Mouse (Mus musculus) stomach, embryonic 16.5 days (tissue): ENCODE measurements around the gene Nckap1. TPM values are rescaled to one million over a fixed set of nuclear protein-coding genes. Genes with fewer than 3 reads are reported as not detected.

Experiments used
- ATAC-seq: fragments of 200-750 bp; cut with Nextera tagmentation; 2 replicates; pipeline ENCODE4 v1.8.0; 2017; ENCODE audit warnings: moderate number of reproducible peaks, moderate TSS enrichment; ENCODE audit not compliant: insufficient read depth, low FRiP score
- H3K27ac ChIP-seq: fragments of 300-500 bp; sonication (generic); 2 replicates; pipeline ENCODE4 v1.5.1; 2014; ENCODE audit warnings: low read length
- H3K27me3 ChIP-seq: fragments of 300-500 bp; sonication (generic); 2 replicates; pipeline ENCODE4 v1.6.1; 2014; ENCODE audit warnings: low read length, control low read depth, mixed read lengths; ENCODE audit not compliant: control insufficient read depth, insufficient read depth
- H3K36me3 ChIP-seq: fragments of 300-500 bp; sonication (generic); 2 replicates; pipeline ENCODE4 v1.6.1; 2014; ENCODE audit warnings: low read length; ENCODE audit not compliant: control insufficient read depth, insufficient read depth
- H3K4me1 ChIP-seq: fragments of 300-500 bp; sonication (generic); 2 replicates; pipeline ENCODE4 v1.6.1; 2014; ENCODE audit warnings: low read length, control low read depth, mixed read lengths; ENCODE audit not compliant: control insufficient read depth, insufficient read depth
- H3K4me2 ChIP-seq: fragments of 300-500 bp; sonication (generic); 2 replicates; pipeline ENCODE4 v1.6.1; 2014; ENCODE audit warnings: low read depth, low read length, mixed read lengths
- H3K4me3 ChIP-seq: fragments of 300-500 bp; sonication (generic); replicated peaks from 2 replicates; pipeline ENCODE4 v1.5.1; 2014; ENCODE audit warnings: mild to moderate bottlenecking, low read length
- H3K9ac ChIP-seq: fragments of 300-500 bp; sonication (generic); 2 replicates; pipeline ENCODE4 v1.6.1; 2014; ENCODE audit warnings: low read length
- H3K9me3 ChIP-seq: fragments of 300-500 bp; sonication (generic); replicated peaks from 2 replicates; pipeline ENCODE4 v1.6.1; 2016; ENCODE audit warnings: low read length, control low read depth; ENCODE audit not compliant: control insufficient read depth
- WGBS: fragments of 180-500 bp; shearing (Covaris S2); extraction: QIAGEN DNeasy Blood & Tissue Kit; methylation state at CpG from one replicate; pipeline ENCODE4 v1.1.7; 2014; 5-methylcytosine and 5-hydroxymethylcytosine counted together
- polyA plus RNA-seq: library from polyadenylated mRNA; unstranded; fragments of >200 nt; fragmentation: Nextera tagmentation; extraction: Ambion mirVana; gene quantifications from 2 replicates; pipeline ENCODE4 v1.2.1, GENCODE M21; 2015

The Nckap1 gene
- polyA plus RNA-seq, result 43.8 and 43.9 TPM in 2 replicates

GRCm38 (mm10) chr2:80581043-80581711 is at the start of gene Nckap1:
Gene Nckap1, minus strand, starts transcription at chr2:80581380.
- peaks cover 13% of the 10 kb centered on the region for H3K4me1 ChIP-seq
- H3K4me2 ChIP-seq, result peak within 1 kb of the TSS; percentile 72
- no peaks in the 10 kb centered on the region for H3K9me3 ChIP-seq
- WGBS, result under 1% methylated on average over 85 of the region's 88 CpGs
- ATAC-seq, result peak; percentile 95
- H3K27me3 ChIP-seq, result no peaks in the 10 kb centered on the region
- H3K27ac ChIP-seq, result peak within 1 kb of the TSS; percentile 99
- H3K36me3 ChIP-seq, result no peaks in the 10 kb centered on the region
- H3K9ac ChIP-seq, result peak within 1 kb of the TSS; percentile 94
- peak within 1 kb of the TSS; percentile 68 for H3K4me3 ChIP-seq

DNA sequence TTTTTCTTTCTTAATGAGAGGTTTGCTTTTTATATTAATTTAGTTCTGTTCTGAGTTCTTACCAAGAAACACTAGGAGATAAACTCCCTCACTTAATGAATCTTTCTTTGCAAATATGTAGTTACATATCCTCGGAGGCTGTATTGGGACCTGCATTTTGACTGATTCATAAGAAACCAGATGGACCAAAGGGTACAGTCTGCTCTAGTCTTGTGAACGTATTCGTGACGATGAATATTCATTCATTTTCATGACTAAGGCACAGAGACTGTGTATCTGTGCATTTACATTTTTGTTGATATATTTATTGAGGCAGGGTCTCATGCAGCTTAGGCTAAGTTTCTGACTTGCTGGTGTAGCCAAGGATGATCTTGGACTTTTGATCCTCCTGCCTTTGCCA is 43.3 kb upstream of the Nckap1 start:
- no peak for ATAC-seq
- no peaks in the 10 kb centered on the region for H3K9me3 ChIP-seq
- H3K4me3 ChIP-seq, result no peak overlapping the region
- H3K27ac ChIP-seq, result no peak overlapping the region
- H3K9ac ChIP-seq, result no peak overlapping the region
- peaks cover 14% of the 10 kb centered on the region for H3K36me3 ChIP-seq
- 92% methylated on average over 4 of the region's 4 CpGs for WGBS
- H3K27me3 ChIP-seq, result no peaks in the 10 kb centered on the region
- H3K4me1 ChIP-seq, result no peaks in the 10 kb centered on the region
- H3K4me2 ChIP-seq, result no peak overlapping the region

DNA sequence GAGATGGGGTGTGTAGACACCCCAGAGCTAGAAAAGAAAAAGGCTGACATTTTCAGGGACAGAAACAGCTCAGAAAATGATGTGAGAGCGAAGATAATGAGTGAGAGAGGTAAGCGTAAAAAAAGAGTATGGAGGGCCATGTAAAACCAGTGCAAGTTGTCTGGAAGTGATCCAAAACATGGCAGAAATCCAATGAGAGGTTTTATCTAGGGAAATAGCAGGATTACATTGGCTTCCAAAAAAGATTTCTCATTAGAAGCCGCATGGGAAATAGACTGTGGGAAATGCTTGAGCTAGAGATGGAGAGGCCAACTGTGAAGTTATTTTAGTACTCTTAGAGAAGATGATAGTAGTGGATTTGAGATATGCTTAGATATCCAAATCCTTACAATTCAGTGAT is 40.7 kb upstream of the Nckap1 start:
- 81% methylated on average over 3 of the region's 3 CpGs for WGBS
- no peak for ATAC-seq

DNA sequence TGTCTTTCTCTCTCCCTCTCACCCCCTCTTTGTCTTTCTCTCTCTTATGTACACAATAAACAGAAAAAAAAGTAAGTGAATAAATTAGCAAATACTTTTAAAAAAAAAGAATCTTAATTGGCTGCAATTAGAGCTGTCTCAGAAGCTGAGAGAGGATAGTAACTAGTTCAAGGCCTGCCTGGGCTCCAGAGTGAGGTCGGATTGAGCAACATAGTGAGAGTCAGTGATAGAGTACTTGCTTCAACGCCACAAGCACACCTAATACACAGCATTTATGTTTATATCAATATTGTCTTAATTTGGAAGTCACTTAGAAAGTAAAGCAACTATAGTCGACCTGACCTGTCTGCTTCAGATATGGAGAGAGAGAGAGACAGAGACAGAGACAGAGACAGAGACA is 37.8 kb upstream of the Nckap1 start:
- no peak overlapping the region for H3K9ac ChIP-seq
- no peak overlapping the region for H3K27ac ChIP-seq
- no peaks in the 10 kb centered on the region for H3K27me3 ChIP-seq
- H3K4me2 ChIP-seq, result no peak overlapping the region
- 0 out of 2 replicates have a peak, but pooled peaks cover 3% of the 10 kb centered on the region for H3K4me1 ChIP-seq
- no peaks in the 10 kb centered on the region for H3K9me3 ChIP-seq
- ATAC-seq, result no peak
- no peaks in the 10 kb centered on the region for H3K36me3 ChIP-seq
- WGBS, result 83% methylated on average over 3 of the region's 3 CpGs
- H3K4me3 ChIP-seq, result no peak overlapping the region

More for the DNA sequence above, 40.7 kb upstream of the Nckap1 start:
- Histone ChIP-seq H3K36me3 (peaks cover 8% of the 10 kb centered on the region; the same call in 1 of the 2 replicates), H3K27me3 (no peaks in the 10 kb centered on the region), H3K4me2 (no peak overlapping the region), H3K4me1 (0 out of 2 replicates have a peak, but pooled peaks cover 3% of the 10 kb centered on the region), H3K9ac (no peak overlapping the region), H3K4me3 (no peak overlapping the region), H3K9me3 (no peaks in the 10 kb centered on the region), H3K27ac (no peak overlapping the region)

DNA sequence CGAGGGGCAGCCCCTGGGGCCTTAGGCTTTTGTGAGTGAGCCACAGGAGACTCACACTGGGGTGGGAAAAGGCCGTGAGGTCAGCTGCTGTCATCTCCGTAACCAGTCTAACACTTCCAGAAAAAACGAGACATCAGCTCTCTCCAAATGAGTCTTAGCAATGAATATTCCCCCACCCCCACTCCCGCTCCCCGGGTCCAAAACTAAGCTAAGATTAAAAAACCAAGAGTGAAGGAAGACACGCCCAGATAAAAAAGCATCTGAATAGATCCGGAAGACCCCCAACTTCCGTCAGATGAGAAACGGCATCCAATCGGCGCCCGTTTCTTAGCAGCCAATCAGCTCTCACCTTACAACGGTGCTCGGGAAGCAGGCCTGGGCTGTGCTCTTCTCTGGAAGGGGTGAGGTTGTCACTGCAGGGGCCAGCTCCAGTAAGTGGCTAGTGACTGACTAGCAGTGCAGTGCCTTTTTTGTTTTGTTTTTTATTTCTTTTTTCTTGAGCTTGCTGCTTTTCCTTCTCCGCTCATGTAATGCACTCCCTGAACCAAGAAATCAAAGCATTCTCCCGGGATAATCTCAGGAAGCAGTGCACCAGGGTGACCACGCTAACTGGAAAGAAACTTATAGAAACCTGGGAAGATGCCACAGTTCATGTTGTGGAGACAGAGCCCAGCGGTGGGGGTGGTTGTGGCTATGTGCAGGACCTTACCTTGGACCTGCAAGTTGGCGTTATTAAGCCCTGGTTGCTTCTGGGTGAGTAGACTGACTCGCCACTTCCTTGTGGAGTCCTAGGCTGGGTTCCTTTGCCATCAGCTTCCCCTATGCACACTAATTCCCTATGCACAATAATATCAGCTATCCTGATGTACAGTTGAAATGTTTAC is 35.9 kb upstream of the Nckap1 start, which contains the start of the genes Dusp19 and Nup35:
Gene Dusp19, plus strand, starts transcription at position 192 of the 884 bp plus-strand sequence.
Gene Nup35, plus strand, starts transcription at position 383 of the 884 bp plus-strand sequence.
- peak within 1 kb of the TSS; percentile 61 for H3K4me3 ChIP-seq
- no peaks in the 10 kb centered on the region for H3K9me3 ChIP-seq
- H3K4me1 ChIP-seq, result 0 out of 2 replicates have a peak, but pooled peaks cover 3% of the 10 kb centered on the region
- H3K27me3 ChIP-seq, result no peaks in the 10 kb centered on the region
- no peaks in the 10 kb centered on the region for H3K36me3 ChIP-seq
- peak within 1 kb of the TSS; percentile 71 for H3K27ac ChIP-seq
- H3K9ac ChIP-seq, result peak within 1 kb of the TSS; percentile 77
- ATAC-seq, result peak; percentile 99
- WGBS, result under 1% methylated on average over 21 of the region's 21 CpGs
- peak within 1 kb of the TSS; percentile 76 for H3K4me2 ChIP-seq

DNA sequence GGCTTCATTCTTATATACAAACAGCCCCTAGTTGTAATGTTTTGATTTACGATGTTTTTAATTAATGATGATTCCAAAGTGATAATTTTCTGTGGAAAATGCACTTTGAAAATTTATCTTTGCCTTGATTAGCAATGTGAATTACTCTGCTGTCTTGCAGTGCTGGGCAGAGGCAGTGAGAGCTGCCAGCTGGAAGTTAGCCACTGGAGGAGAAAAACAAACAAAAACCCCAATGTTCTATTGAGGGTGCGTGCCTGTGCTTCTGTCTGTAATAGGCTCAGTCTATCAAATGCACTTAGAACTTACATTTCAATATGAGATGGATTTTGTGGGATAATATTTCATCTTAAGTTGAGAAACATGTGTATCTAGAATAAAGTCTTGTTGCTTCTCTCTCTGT is 31.6 kb upstream of the Nckap1 start:
- WGBS, result 49% methylated on average over 2 of the region's 2 CpGs
- no peak for ATAC-seq
- Histone ChIP-seq H3K4me1 (0 out of 2 replicates have a peak, but pooled peaks cover under 1% of the 10 kb centered on the region), H3K4me2 (no peak overlapping the region), H3K9ac (no peak overlapping the region), H3K36me3 (no peaks in the 10 kb centered on the region), H3K27ac (no peak overlapping the region), H3K4me3 (no peak overlapping the region), H3K9me3 (no peaks in the 10 kb centered on the region), H3K27me3 (no peaks in the 10 kb centered on the region)

DNA sequence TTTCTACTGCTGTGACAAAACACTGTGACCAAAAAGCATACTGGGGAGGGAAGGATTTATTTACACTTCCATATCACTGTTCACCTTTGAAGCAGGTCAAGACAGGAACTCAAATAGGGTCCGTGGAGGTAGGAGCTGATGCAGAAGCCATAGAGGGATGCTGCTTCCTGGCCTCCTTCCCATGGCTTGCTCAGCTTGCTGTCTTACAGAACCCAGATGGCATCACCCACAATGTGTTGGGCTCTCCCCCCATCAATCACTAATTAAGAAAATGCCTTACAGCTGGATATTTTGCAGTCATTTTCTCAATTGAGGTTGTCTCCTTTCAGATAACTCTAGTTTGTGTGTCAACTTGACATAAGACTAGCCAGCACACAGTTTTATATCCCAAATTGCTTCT is 31.1 kb upstream of the Nckap1 start:
- H3K27ac ChIP-seq, result no peak overlapping the region
- H3K9ac ChIP-seq, result no peak overlapping the region
- no peaks in the 10 kb centered on the region for H3K36me3 ChIP-seq
- no peak overlapping the region for H3K4me2 ChIP-seq
- no peak overlapping the region for H3K4me3 ChIP-seq
- no peak for ATAC-seq
- 38% methylated on average over 1 of the region's 1 CpGs for WGBS
- no peaks in the 10 kb centered on the region for H3K9me3 ChIP-seq
- H3K4me1 ChIP-seq, result no peaks in the 10 kb centered on the region
- no peaks in the 10 kb centered on the region for H3K27me3 ChIP-seq

DNA sequence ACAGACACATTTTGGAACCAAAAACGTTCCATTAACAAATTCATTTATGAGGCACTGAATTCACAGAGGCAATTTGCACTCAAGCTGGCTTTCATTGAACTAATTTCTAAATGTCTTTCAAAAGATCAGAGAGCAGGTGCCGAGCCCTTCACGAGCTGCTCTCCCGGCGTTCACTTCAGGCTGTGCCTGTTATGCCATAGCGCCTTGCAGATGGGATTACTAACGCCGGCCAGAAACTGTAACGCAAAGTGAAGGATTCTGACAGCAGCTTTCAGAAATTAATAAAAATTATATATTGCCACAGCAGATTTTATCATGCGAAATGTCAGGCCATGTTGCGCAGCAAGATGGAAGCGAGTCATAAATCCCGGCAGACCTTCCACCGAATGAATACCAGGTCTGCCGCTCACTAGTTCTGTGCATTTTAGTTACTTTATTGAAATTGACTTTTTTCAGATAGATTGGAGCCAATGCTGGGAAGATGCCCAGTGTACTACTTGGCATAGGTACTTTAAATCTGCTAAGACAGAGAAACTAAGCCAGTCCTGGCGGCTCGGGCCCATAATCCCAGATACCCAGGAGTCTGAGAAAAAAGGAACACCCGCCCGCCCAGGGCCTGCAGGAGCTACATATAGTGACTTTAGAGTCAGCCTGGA is 22.7 kb upstream of the Nckap1 start:
- no peaks in the 10 kb centered on the region for H3K4me1 ChIP-seq
- 91% methylated on average over 19 of the region's 19 CpGs for WGBS
- no peaks in the 10 kb centered on the region for H3K9me3 ChIP-seq
- no peaks in the 10 kb centered on the region for H3K27me3 ChIP-seq
- H3K36me3 ChIP-seq, result no peaks in the 10 kb centered on the region
- no peak overlapping the region for H3K9ac ChIP-seq
- H3K4me2 ChIP-seq, result no peak overlapping the region
- H3K4me3 ChIP-seq, result no peak overlapping the region
- no peak overlapping the region for H3K27ac ChIP-seq
- no peak for ATAC-seq
